ENCODE assay signal across 8 mouse cellular contexts in the genomic region with DNA sequence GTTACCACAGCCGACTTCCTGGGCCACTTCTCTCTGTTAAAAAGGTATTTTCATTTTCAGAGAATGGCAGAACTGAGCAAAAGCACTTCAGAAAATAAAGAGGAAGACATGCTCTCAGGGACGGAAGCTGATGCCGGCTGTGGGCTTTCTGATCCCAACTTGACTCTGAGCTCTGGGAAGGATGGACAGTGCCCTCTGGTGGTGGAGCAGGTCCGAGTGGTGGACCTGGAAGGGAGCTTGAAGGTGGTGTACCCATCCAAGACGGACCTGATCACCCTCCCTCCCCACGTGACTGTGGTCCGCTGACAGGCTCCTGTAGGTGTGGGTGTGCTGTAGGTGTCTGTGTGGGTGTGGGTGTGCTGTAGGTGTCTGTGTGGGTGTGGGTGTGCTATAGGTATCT. TPM values are rescaled to one million over a fixed set of nuclear protein-coding genes. Genes with fewer than 3 reads are reported as not detected.
A peak's percentile ranks its signal among the peaks of the same experiment; 100 is the strongest.
DNase-seq lines count a peak whose midpoint lies in the region; ATAC-seq and TF ChIP-seq lines count a peak whose summit lies in the region.
"Had no signal": no experiment of that assay in that cellular context is flagged by ENCODE, and none has a peak within 500 bp of the region (broad histone marks: within the 10 kb centered on the region; RNA-seq: fewer than 3 reads in every experiment).

No protein-coding gene starts in this region.

- in situ Hi-C loops in ES-E14 (cut with MboI; ENCODE audit: low sequenced_read_pairs in 2 of 2, unreplicated experiment in 2 of 2), result no loop called here

- no peaks in the 10 kb centered on the region for H3K27me3 ChIP-seq in intestine, postnatal 0 days (replicated peaks; ENCODE audit: control insufficient read depth, insufficient read depth, low read length)
- H3K27me3 ChIP-seq in intestine, embryonic 16.5 days (replicated peaks; ENCODE audit: control insufficient read depth, insufficient read depth, low read length), result no peaks in the 10 kb centered on the region
- H3K27me3 ChIP-seq in hindbrain, embryonic 14.5 days (ENCODE audit: control insufficient read depth, insufficient read depth, low read length), result no peaks in the 10 kb centered on the region

- WGBS in intestine, postnatal 0 days, result 64% methylated on average over 7 of the region's 7 CpGs
- 70% methylated on average over 7 of the region's 7 CpGs for WGBS in intestine, embryonic 16.5 days
- 78% methylated on average over 7 of the region's 7 CpGs for WGBS in hindbrain, embryonic 14.5 days

- no peak overlapping the region for H3K27ac ChIP-seq in intestine, postnatal 0 days (ENCODE audit: low read depth, low read length)
- H3K27ac ChIP-seq in intestine, embryonic 16.5 days (ENCODE audit: low read length), result no peak overlapping the region
- no peak overlapping the region for H3K27ac ChIP-seq in ES-E14 (ENCODE audit: insufficient read depth, low read depth, low read length, poor library complexity, severe bottlenecking)
- no peak overlapping the region for H3K27ac ChIP-seq in bone marrow macrophage, adult 2 months (ENCODE audit: insufficient read depth, low read depth, low read length)
- no peak overlapping the region for H3K27ac ChIP-seq in left cerebral cortex, adult 2 months
- no peak overlapping the region for H3K27ac ChIP-seq in hindbrain, embryonic 14.5 days
- H3K27ac ChIP-seq: limb, embryonic 12.5 days had no signal

- ATAC-seq in intestine, postnatal 0 days, result no peak
- no peak for ATAC-seq in intestine, embryonic 16.5 days
- 0 out of 2 replicates have a peak, but pooled peaks have one; percentile 4 for ATAC-seq in monocyte, adult 5-6 weeks (replicated peaks; ENCODE audit: insufficient number of reproducible peaks, low FRiP score, low TSS enrichment, poor library complexity, severe bottlenecking)
- no peak for ATAC-seq in hindbrain, embryonic 14.5 days (ENCODE audit: low FRiP score)

- no peak overlapping the region for H3K4me2 ChIP-seq in intestine, postnatal 0 days (replicated peaks; ENCODE audit: low read depth)
- H3K4me2 ChIP-seq in intestine, embryonic 16.5 days (ENCODE audit: low read depth, low read length), result no peak overlapping the region
- H3K4me2 ChIP-seq in hindbrain, embryonic 14.5 days (replicated peaks), result no peak overlapping the region
- H3K4me2 ChIP-seq: limb, embryonic 12.5 days had no signal

- no peak for TF ChIP-seq POLR2A in bone marrow macrophage, adult 2 months (IDR thresholded peaks at IDR 0.05; ENCODE audit: borderline replicate concordance, low read depth, low read length)

- peaks cover 74% of the 10 kb centered on the region for H3K36me3 ChIP-seq in intestine, postnatal 0 days (ENCODE audit: control insufficient read depth, insufficient read depth)
- H3K36me3 ChIP-seq in intestine, embryonic 16.5 days (ENCODE audit: control insufficient read depth, insufficient read depth, low read length), result peaks cover 29% of the 10 kb centered on the region
- H3K36me3 ChIP-seq in ES-E14 (ENCODE audit: control insufficient read depth, insufficient read depth, low read length, poor library complexity, severe bottlenecking), result peaks cover 63% of the 10 kb centered on the region
- H3K36me3 ChIP-seq in hindbrain, embryonic 14.5 days (replicated peaks; ENCODE audit: control insufficient read depth, insufficient read depth), result peaks cover 77% of the 10 kb centered on the region

- peak; percentile 82 for TF ChIP-seq CTCF in intestine, postnatal 0 days (IDR thresholded peaks at IDR 0.05; ENCODE audit: low read depth)
- TF ChIP-seq CTCF in bone marrow macrophage, adult 2 months (IDR thresholded peaks at IDR 0.05; ENCODE audit: low read depth, low read length), result peak; percentile 55
- peak; percentile 66 for TF ChIP-seq CTCF in left cerebral cortex, adult 2 months (IDR thresholded peaks at IDR 0.05)

- no peak overlapping the region for H3K9ac ChIP-seq in intestine, postnatal 0 days (ENCODE audit: low read depth, low read length)
- no peak overlapping the region for H3K9ac ChIP-seq in intestine, embryonic 16.5 days (ENCODE audit: low read depth, low read length)
- H3K9ac ChIP-seq in ES-E14 (ENCODE audit: insufficient read depth, low read depth, low read length, poor library complexity, severe bottlenecking), result no peak overlapping the region
- no peak overlapping the region for H3K9ac ChIP-seq in hindbrain, embryonic 14.5 days
- H3K9ac ChIP-seq: limb, embryonic 12.5 days had no signal

- no peaks in the 10 kb centered on the region for H3K9me3 ChIP-seq in intestine, postnatal 0 days (ENCODE audit: control insufficient read depth)
- no peaks in the 10 kb centered on the region for H3K9me3 ChIP-seq in intestine, embryonic 16.5 days (ENCODE audit: control insufficient read depth, low read length)
- no peaks in the 10 kb centered on the region for H3K9me3 ChIP-seq in ES-E14 (ENCODE audit: control insufficient read depth, insufficient read depth, low read depth, low read length)
- H3K9me3 ChIP-seq in hindbrain, embryonic 14.5 days (ENCODE audit: control insufficient read depth, low read length), result no peaks in the 10 kb centered on the region
- H3K9me3 ChIP-seq: limb, embryonic 12.5 days had no signal

- H3K4me3 ChIP-seq in intestine, postnatal 0 days (ENCODE audit: low read depth, low read length), result no peak overlapping the region
- no peak overlapping the region for H3K4me3 ChIP-seq in intestine, embryonic 16.5 days (ENCODE audit: low read length)
- no peak overlapping the region for H3K4me3 ChIP-seq in ES-E14 (ENCODE audit: insufficient read depth in 1 of 2, low read depth in 1 of 2, low read length in 2 of 2, poor library complexity in 1 of 2, severe bottlenecking in 1 of 2)
- H3K4me3 ChIP-seq in bone marrow macrophage, adult 2 months (ENCODE audit: insufficient read depth, low read length), result no peak overlapping the region
- no peak overlapping the region for H3K4me3 ChIP-seq in left cerebral cortex, adult 2 months
- H3K4me3 ChIP-seq in hindbrain, embryonic 14.5 days (replicated peaks; ENCODE audit: low read length), result no peak overlapping the region
- H3K4me3 ChIP-seq: limb, embryonic 12.5 days had no signal

- intact Hi-C loops in left cerebral cortex, adult 2 months (cut with DNase I), result no loop called here

- DNase-seq in ES-E14 (ENCODE audit: low read depth, low spot score), result peak; percentile 45
- peak in 1 of 2 experiments; percentile 38 for DNase-seq in left cerebral cortex, adult 2 months (ENCODE audit: extremely low spot score in 1 of 2, low spot score in 2 of 2)
- DNase-seq in hindbrain, embryonic 14.5 days (ENCODE audit: low spot score), result no peak

- H3K4me1 ChIP-seq in intestine, postnatal 0 days (replicated peaks; ENCODE audit: control insufficient read depth, insufficient read depth, low read length), result 0 out of 2 replicates have a peak, but pooled peaks cover 7% of the 10 kb centered on the region
- H3K4me1 ChIP-seq in intestine, embryonic 16.5 days (ENCODE audit: control insufficient read depth, insufficient read depth, low read length), result peaks cover 27% of the 10 kb centered on the region
- 0 out of 4 replicates have a peak, but pooled peaks cover 0 to 2% of the 10 kb centered on the region in 2 experiments for H3K4me1 ChIP-seq in ES-E14 (ENCODE audit: control insufficient read depth in 2 of 2, insufficient read depth in 2 of 2, low read length in 2 of 2, poor library complexity in 1 of 2)
- 0 out of 2 replicates have a peak, but pooled peaks cover 4% of the 10 kb centered on the region for H3K4me1 ChIP-seq in bone marrow macrophage, adult 2 months (ENCODE audit: control insufficient read depth, insufficient read depth, low read length)
- H3K4me1 ChIP-seq in hindbrain, embryonic 14.5 days (replicated peaks; ENCODE audit: control insufficient read depth, insufficient read depth, low read length), result 0 out of 2 replicates have a peak, but pooled peaks cover 8% of the 10 kb centered on the region
- H3K4me1 ChIP-seq: limb, embryonic 12.5 days had no signal

RNA-seq across cellular contexts. Expression of a gene that starts 6.5 kb away (rescaled TPM):
- polyA plus RNA-seq in intestine, postnatal 0 days (2015; fragmentation: Nextera tagmentation; extraction: Ambion mirVana), result 160 and 174 TPM in 2 replicates
- polyA plus RNA-seq in intestine, embryonic 16.5 days (2015; fragmentation: Nextera tagmentation; extraction: Ambion mirVana), result 183 and 196 TPM in 2 replicates
- 2.9 and 3.0 TPM in 2 replicates for total RNA-seq in ES-E14 (2012; rRNA removed)
- 0.70 TPM in 1 of 2 replicates, not detected in the other for polyA plus RNA-seq in bone marrow macrophage, adult 2 months (2012; ENCODE audit: insufficient read depth, insufficient read length, missing spikeins)
- 10 to 100 TPM in 1 of 2 experiments, 1 to 10 TPM in 1; 7.6 to 11.7 TPM for total RNA-seq in left cerebral cortex, adult 2 months (2021)
- 0.10 to 1.1 TPM (median 0.49 TPM) in 3 replicates for total RNA-seq in monocyte, adult 5-6 weeks (2017)
- 12.1 and 16.6 TPM in 2 replicates for polyA plus RNA-seq in hindbrain, embryonic 14.5 days (2014; fragmentation: Nextera tagmentation; extraction: Ambion mirVana)

RNA-seq across cellular contexts. Expression of a gene that starts 8.0 kb away (rescaled TPM):
- polyA plus RNA-seq in intestine, postnatal 0 days (2015; fragmentation: Nextera tagmentation; extraction: Ambion mirVana), result 13.1 and 15.8 TPM in 2 replicates
- 10.1 and 15.2 TPM in 2 replicates for polyA plus RNA-seq in intestine, embryonic 16.5 days (2015; fragmentation: Nextera tagmentation; extraction: Ambion mirVana)
- 32.9 and 35.8 TPM in 2 replicates for total RNA-seq in ES-E14 (2012; rRNA removed)
- polyA plus RNA-seq in bone marrow macrophage, adult 2 months (2012; ENCODE audit: insufficient read depth, insufficient read length, missing spikeins), result 25.0 and 26.2 TPM in 2 replicates
- total RNA-seq in left cerebral cortex, adult 2 months (2021), result 10 to 100 TPM; 56.9 to 79.2 TPM
- 43.7 to 56.2 TPM (median 54.8 TPM) in 3 replicates for total RNA-seq in monocyte, adult 5-6 weeks (2017)
- polyA plus RNA-seq in hindbrain, embryonic 14.5 days (2014; fragmentation: Nextera tagmentation; extraction: Ambion mirVana), result 9.9 and 12.3 TPM in 2 replicates

RNA-seq across cellular contexts. Expression of a gene that starts 22.9 kb away (rescaled TPM):
- 0.05 TPM in 1 of 2 replicates, not detected in the other for polyA plus RNA-seq in intestine, postnatal 0 days (2015; fragmentation: Nextera tagmentation; extraction: Ambion mirVana)
- not detected in 2 replicates for polyA plus RNA-seq in intestine, embryonic 16.5 days (2015; fragmentation: Nextera tagmentation; extraction: Ambion mirVana)
- total RNA-seq in ES-E14 (2012; rRNA removed), result not detected in 2 replicates
- polyA plus RNA-seq in bone marrow macrophage, adult 2 months (2012; ENCODE audit: insufficient read depth, insufficient read length, missing spikeins), result not detected in 2 replicates
- not detected for total RNA-seq in left cerebral cortex, adult 2 months (2021)
- not detected in 3 replicates for total RNA-seq in monocyte, adult 5-6 weeks (2017)
- not detected in 2 replicates for polyA plus RNA-seq in hindbrain, embryonic 14.5 days (2014; fragmentation: Nextera tagmentation; extraction: Ambion mirVana)
- polyA plus RNA-seq: limb, embryonic 12.5 days had no signal

RNA-seq across cellular contexts. Expression of a gene that starts 44.6 kb away (rescaled TPM):
- polyA plus RNA-seq in intestine, postnatal 0 days (2015; fragmentation: Nextera tagmentation; extraction: Ambion mirVana), result 3.8 and 4.0 TPM in 2 replicates
- polyA plus RNA-seq in intestine, embryonic 16.5 days (2015; fragmentation: Nextera tagmentation; extraction: Ambion mirVana), result 9.3 and 10.6 TPM in 2 replicates
- 15.0 and 16.1 TPM in 2 replicates for total RNA-seq in ES-E14 (2012; rRNA removed)
- polyA plus RNA-seq in bone marrow macrophage, adult 2 months (2012; ENCODE audit: insufficient read depth, insufficient read length, missing spikeins), result 8.8 and 9.3 TPM in 2 replicates
- 10 to 100 TPM; 33.6 to 34.4 TPM for total RNA-seq in left cerebral cortex, adult 2 months (2021)
- total RNA-seq in monocyte, adult 5-6 weeks (2017), result 3.7 to 8.5 TPM (median 3.9 TPM) in 3 replicates
- polyA plus RNA-seq in hindbrain, embryonic 14.5 days (2014; fragmentation: Nextera tagmentation; extraction: Ambion mirVana), result 15.3 and 16.4 TPM in 2 replicates

RNA-seq across cellular contexts. Expression of a gene that starts 44.6 kb away (rescaled TPM):
- polyA plus RNA-seq in intestine, postnatal 0 days (2015; fragmentation: Nextera tagmentation; extraction: Ambion mirVana), result 6.5 and 6.7 TPM in 2 replicates
- polyA plus RNA-seq in intestine, embryonic 16.5 days (2015; fragmentation: Nextera tagmentation; extraction: Ambion mirVana), result 14.6 and 18.6 TPM in 2 replicates
- 14.4 and 15.1 TPM in 2 replicates for total RNA-seq in ES-E14 (2012; rRNA removed)
- polyA plus RNA-seq in bone marrow macrophage, adult 2 months (2012; ENCODE audit: insufficient read depth, insufficient read length, missing spikeins), result 5.5 and 10.1 TPM in 2 replicates
- 10 to 100 TPM; 15.1 to 17.9 TPM for total RNA-seq in left cerebral cortex, adult 2 months (2021)
- total RNA-seq in monocyte, adult 5-6 weeks (2017), result 15.3 to 16.6 TPM (median 15.4 TPM) in 3 replicates
- polyA plus RNA-seq in hindbrain, embryonic 14.5 days (2014; fragmentation: Nextera tagmentation; extraction: Ambion mirVana), result 8.0 and 10.0 TPM in 2 replicates
